Mouse (Mus musculus): ENCODE measurements around the gene Brip1. TPM values are rescaled to one million over a fixed set of nuclear protein-coding genes. Genes with fewer than 3 reads are reported as not detected.

The Brip1 gene
- polyA plus RNA-seq, 1 experiment: not detected

DNA sequence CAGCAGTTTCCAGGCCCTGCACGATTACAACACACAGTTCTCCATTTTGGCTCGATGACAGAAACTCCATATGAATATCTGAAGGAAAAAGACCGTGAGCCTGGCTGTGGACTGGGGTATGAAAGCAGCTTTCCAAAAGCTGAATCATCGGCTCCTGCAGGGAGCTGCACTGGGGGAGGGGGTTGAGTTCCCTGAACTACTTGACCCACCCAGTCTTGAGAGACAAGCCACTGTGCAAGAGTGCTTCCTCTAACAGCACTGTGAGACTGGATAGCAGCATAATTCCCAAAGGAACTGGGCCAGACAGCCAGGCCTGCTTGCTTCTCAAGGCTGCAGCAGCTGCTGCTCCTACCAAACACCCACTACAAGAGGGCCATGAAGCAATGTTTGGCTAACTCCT, 178.6 kb downstream of the Brip1 start:
- WGBS: 30% methylated on average over 4 of the region's 4 CpGs
- H3K4me1 ChIP-seq (ENCODE audit: control insufficient read depth, insufficient read depth, low read length): no peaks in the 10 kb centered on the region
- no peak for TF ChIP-seq CTCF (IDR thresholded peaks at IDR 0.05; ENCODE audit: insufficient read depth, low read depth, low read length)
- no peak for TF ChIP-seq POLR2A (IDR thresholded peaks at IDR 0.05; ENCODE audit: insufficient read depth, low read depth, low read length)
- no peak overlapping the region for H3K4me3 ChIP-seq (ENCODE audit: insufficient read depth, low read depth, low read length)
- no peak overlapping the region for H3K27ac ChIP-seq (ENCODE audit: insufficient read depth, low read depth, low read length)

DNA sequence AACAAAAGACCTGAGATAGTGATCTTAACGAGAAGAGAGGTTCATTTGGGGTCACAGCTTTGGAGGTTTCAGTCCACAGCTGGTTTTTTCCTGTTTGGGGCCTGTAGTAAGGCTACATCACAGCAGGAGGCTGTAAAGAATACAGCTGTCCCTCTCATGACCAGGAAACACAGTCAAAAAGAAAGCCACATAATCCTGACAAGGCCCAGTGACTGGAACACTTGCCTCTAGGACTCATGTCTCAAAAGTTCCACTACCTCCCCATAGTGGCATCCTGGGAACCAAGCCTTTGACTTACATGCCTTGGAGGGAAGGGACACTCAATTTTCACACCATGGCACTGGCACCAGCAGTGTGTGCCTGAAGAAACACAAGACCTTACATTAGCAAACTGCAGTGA, 181.0 kb downstream of the Brip1 start:
- Histone ChIP-seq H3K4me3 (ENCODE audit: insufficient read depth, low read depth, low read length) (no peak overlapping the region), H3K4me1 (ENCODE audit: control insufficient read depth, insufficient read depth, low read length) (no peaks in the 10 kb centered on the region), H3K27ac (ENCODE audit: insufficient read depth, low read depth, low read length) (no peak overlapping the region)
- TF ChIP-seq CTCF (IDR thresholded peaks at IDR 0.05; ENCODE audit: insufficient read depth, low read depth, low read length) (no peak), POLR2A (IDR thresholded peaks at IDR 0.05; ENCODE audit: insufficient read depth, low read depth, low read length) (no peak)
- 54% methylated on average over 1 of the region's 1 CpGs for whole genome bisulfite sequencing

DNA sequence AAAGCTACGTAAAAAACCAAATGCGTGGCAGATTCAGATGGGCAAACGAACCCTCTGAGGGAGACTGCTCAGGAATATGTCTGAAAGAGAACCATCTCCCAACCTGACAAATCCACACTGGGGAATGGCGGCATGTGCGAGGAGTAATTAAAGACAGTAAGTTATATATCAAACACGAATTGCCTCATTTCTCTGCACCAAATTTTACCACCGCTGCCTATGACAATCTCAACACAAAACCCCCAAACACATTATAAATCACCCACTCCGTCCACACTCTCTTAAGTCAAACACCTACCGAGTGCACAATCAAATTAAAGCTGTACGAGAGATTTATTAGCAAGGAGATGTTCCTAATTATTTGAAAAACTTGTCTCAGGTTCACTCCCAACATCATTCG, 184.8 kb downstream of the Brip1 start:
- no peak for TF ChIP-seq CTCF (IDR thresholded peaks at IDR 0.05; ENCODE audit: insufficient read depth, low read depth, low read length)
- no peak for TF ChIP-seq POLR2A (IDR thresholded peaks at IDR 0.05; ENCODE audit: insufficient read depth, low read depth, low read length)

DNA sequence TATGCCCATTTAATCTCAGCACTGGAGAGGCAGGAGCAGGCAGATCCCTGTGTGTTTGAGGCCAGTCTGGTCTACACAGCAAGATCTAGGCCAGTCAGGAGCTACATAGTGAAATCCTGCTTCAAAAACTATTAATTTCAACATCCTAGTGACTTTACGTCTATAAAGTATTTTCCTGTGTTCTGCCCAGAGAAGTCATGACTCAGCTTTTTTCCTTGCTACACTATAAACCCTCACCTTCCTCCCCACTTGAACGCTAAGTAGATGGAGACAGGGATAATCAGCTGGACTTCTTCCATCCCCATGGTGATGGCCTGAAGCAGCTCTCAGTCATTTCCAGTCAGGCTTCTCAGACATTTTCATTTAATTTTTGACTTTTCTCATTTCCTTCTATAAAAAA, 187.9 kb downstream of the Brip1 start:
- 71% methylated on average over 2 of the region's 2 CpGs for WGBS
- TF ChIP-seq CTCF (IDR thresholded peaks at IDR 0.05; ENCODE audit: insufficient read depth, low read depth, low read length) (no peak), POLR2A (IDR thresholded peaks at IDR 0.05; ENCODE audit: insufficient read depth, low read depth, low read length) (no peak)
- H3K27ac ChIP-seq (ENCODE audit: insufficient read depth, low read depth, low read length): no peak overlapping the region
- no peak overlapping the region for H3K4me3 ChIP-seq (ENCODE audit: insufficient read depth, low read depth, low read length)
- H3K4me1 ChIP-seq (ENCODE audit: control insufficient read depth, insufficient read depth, low read length): no peaks in the 10 kb centered on the region

More for the DNA sequence above, 184.8 kb downstream of the Brip1 start:
- Histone ChIP-seq H3K27ac (ENCODE audit: insufficient read depth, low read depth, low read length) (no peak overlapping the region), H3K4me3 (ENCODE audit: insufficient read depth, low read depth, low read length) (no peak overlapping the region), H3K4me1 (ENCODE audit: control insufficient read depth, insufficient read depth, low read length) (no peaks in the 10 kb centered on the region)
- 92% methylated on average over 11 of the region's 11 CpGs for WGBS

DNA sequence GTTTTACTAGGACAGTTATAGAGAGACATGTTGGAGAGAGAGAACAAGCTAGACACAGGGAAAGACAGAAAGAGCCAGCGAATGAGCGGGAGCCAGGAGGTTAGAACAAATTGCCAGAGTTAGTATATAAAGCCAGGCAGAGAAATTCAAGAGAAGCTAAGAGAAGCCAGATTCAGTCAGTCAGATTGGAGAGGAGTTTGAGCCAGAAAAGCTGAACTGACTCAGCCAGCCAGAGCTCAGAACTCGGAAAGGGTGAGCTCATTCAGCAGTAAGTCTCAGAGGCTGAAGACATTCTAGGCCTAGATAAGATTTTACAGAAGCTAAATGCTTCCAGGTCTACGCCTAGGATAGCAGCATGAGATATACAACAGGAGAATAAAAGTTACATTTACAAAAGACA, 190.5 kb downstream of the Brip1 start:
- 94% methylated on average over 4 of the region's 4 CpGs for WGBS
- Histone ChIP-seq H3K4me1 (ENCODE audit: control insufficient read depth, insufficient read depth, low read length) (no peaks in the 10 kb centered on the region), H3K4me3 (ENCODE audit: insufficient read depth, low read depth, low read length) (no peak overlapping the region), H3K27ac (ENCODE audit: insufficient read depth, low read depth, low read length) (no peak overlapping the region)
- TF ChIP-seq POLR2A (IDR thresholded peaks at IDR 0.05; ENCODE audit: insufficient read depth, low read depth, low read length) (no peak), CTCF (IDR thresholded peaks at IDR 0.05; ENCODE audit: insufficient read depth, low read depth, low read length) (no peak)

DNA sequence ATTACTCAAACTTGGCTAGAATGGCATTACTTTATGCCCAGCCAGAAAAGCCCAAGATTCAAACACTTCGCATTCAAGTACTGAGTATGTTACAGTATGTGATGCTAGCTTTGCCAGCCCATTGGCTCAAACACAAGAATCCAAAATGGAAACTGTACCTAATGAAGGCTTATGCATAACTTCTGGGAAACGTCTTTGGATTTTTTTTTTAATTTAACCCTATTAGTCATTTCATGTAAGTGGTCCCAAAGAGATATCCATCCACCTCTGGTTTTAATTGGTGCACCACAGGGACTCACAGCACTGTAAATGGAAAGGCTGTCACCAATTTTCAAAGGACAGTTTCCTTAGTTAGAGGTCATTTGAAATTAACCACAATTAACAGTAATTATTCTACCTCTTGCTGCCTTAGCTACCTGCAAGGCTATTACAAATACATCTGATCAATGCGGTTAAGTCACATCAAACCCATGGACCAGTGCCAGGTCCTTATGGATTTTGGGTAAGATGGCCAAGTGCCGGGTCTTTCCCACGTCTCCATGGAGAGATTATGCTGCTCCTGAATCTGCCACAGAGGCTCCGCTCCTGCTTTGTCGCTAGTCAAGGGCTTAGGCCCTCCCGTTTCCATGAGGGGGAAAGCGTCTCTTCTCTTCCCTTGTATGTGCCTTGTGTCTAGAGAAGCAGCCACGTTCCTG, 192.6 kb downstream of the Brip1 start:
- no peak for TF ChIP-seq CTCF (IDR thresholded peaks at IDR 0.05; ENCODE audit: insufficient read depth, low read depth, low read length)
- TF ChIP-seq POLR2A (IDR thresholded peaks at IDR 0.05; ENCODE audit: insufficient read depth, low read depth, low read length): no peak
- no peaks in the 10 kb centered on the region for H3K4me1 ChIP-seq (ENCODE audit: control insufficient read depth, insufficient read depth, low read length)
- H3K4me3 ChIP-seq (ENCODE audit: insufficient read depth, low read depth, low read length): no peak overlapping the region
- 63% methylated on average over 10 of the region's 10 CpGs for WGBS
- H3K27ac ChIP-seq (ENCODE audit: insufficient read depth, low read depth, low read length): no peak overlapping the region

Other genes with a start within 250 kb of the Brip1 start
- not detected in 2 replicates for gene Ints2, start 56.4 kb upstream of the Brip1 start, polyA plus RNA-seq (2012; ENCODE audit: insufficient read depth, insufficient read length, low replicate concordance, missing spikeins)
- gene Med13, start 156.4 kb upstream of the Brip1 start, polyA plus RNA-seq (2012; ENCODE audit: insufficient read depth, insufficient read length, low replicate concordance, missing spikeins): 242 and 456 TPM in 2 replicates